Mouse (Mus musculus) small intestine, adult 2 months (tissue): Measurements from ENCODE around the gene Shisa8.

Source experiments
- CTCF ChIP-seq: fragments of 200-500 bp; IDR thresholded peaks from 2 replicates; pipeline ENCODE4 v1.5.1; 2012; ENCODE audit warnings: low read depth, mild to moderate bottlenecking, control low read depth, inconsistent platforms, low read length, moderate library complexity, mixed read lengths; ENCODE audit not compliant: insufficient replicate concordance, insufficient read length; ENCODE audit errors: extremely low read depth
- POLR2A ChIP-seq: fragments of 200-500 bp; IDR thresholded peaks from 2 replicates; pipeline ENCODE4 v1.6.1; 2012; ENCODE audit warnings: low read depth, mild to moderate bottlenecking, control low read depth, inconsistent platforms, low read length, moderate library complexity

- TF ChIP-seq CTCF (no peak), POLR2A (no peak)
Observed at GRCm38 (mm10) chr15:82218778-82219666, 6.4 kb upstream of the Shisa8 start.
